Mouse (Mus musculus) neutrophil, adult 5-6 weeks (primary cell): ENCODE measurements around the gene Kitl. TPM values are rescaled to one million over a fixed set of nuclear protein-coding genes. Genes with fewer than 3 reads are reported as not detected.

Experiments used
- ATAC-seq: fragments of 151-379, 151-347 bp; 2 replicates; pipeline ENCODE4 v1.8.0; 2017; ENCODE audit warnings: mild to moderate bottlenecking, moderate TSS enrichment; ENCODE audit not compliant: insufficient number of reproducible peaks, poor library complexity, low FRiP score, severe bottlenecking; ENCODE audit errors: extremely low read depth
- total RNA-seq: library from RNA; stranded (forward); fragments of 200-1000 nt; gene quantifications from 2 replicates; pipeline ENCODE4 v1.2.3, GENCODE M21; 2017

The Kitl gene
- not detected in 2 replicates for total RNA-seq

DNA sequence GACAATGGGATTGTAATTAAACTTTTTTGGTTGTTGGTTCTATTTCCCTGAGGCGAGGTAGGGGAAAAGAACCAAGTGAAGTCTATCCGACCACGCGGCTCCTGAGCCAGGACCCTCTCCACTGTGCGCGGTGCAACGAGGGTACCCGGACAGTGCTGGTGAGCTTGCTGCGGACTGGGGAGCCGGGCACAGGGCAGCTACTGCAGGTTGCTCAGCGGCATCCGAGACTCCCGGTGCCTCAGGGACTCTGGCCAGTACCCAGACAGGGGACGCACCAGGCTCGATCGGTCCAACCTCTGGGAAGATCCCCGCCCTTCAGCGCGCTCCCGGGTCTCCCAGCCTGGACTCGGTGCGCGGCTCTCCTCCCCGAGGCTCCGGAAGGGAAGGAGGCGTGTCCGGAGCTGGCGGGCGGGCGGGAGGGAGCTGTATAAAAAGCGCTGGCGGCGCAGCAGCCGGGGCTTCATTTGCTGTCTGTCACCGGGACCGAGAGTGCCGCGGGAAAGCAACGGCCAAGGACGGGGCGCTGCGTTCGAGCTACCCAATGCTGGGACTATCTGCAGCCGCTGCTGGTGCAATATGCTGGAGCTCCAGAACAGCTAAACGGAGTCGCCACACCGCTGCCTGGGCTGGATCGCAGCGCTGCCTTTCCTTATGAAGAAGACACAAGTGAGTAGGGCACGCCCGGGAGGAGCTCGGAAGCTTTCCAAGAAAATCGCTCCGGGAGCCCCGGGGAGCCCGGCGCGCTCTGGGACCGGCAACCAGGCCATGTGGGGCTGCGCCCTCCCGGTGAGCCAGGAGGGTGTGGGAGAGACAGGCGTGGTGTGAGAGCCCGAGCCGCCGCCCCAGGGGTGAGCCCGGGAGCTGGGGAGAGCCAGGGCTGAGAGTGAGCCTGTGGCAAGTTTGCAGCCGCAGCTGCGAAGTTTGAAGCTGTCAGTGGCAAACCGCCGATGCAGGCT is at the start of gene Kitl:
Kitl (plus strand) TSS at position 261 of the 956 bp plus-strand sequence.
- no peak for ATAC-seq

- ATAC-seq: no peak
Observed at GRCm38 (mm10) chr10:99972866-99973265, 42.6 kb upstream of the Kitl start.

GRCm38 (mm10) chr10:99980096-99980495 is 35.3 kb upstream of the Kitl start:
- no peak for ATAC-seq

DNA sequence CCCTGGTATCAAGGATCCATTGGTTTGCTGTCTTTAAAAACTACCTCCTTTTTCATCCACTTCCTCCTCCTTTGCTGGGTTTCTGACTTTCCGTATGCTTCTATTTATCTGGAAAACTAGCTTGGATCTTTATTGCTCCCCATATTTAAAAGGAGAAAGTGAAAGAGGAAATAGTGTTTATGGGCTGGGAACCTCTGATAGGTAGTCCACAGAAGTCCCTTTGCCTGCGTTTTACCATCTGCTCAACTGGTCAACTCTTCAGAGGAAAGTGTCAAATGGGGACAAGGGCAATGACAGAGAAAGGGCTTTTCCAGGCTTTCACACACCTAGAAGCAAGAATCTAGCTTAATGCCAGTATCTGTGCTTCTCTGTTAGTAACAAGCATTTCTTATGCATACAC is 34.5 kb upstream of the Kitl start:
- ATAC-seq: no peak

DNA sequence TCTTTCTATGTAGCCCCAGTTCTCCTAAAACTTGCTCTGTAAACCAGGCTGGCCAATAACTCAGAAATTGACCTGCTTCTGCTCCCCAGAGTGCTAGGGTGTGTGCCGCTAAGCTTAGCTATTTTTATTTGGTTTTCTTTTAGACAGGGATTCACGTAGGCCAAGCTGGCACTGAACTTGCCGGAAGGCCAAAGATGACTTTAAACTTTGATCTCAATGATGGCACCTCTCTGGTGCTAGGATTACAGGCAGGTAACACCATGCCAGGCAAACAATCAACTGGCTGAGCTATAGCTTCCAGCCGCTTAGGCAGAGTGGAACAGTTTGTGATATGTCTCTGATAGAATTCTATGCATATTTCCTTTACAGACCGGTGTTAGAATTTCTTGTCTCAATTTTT is 33.5 kb upstream of the Kitl start:
- ATAC-seq: no peak

DNA sequence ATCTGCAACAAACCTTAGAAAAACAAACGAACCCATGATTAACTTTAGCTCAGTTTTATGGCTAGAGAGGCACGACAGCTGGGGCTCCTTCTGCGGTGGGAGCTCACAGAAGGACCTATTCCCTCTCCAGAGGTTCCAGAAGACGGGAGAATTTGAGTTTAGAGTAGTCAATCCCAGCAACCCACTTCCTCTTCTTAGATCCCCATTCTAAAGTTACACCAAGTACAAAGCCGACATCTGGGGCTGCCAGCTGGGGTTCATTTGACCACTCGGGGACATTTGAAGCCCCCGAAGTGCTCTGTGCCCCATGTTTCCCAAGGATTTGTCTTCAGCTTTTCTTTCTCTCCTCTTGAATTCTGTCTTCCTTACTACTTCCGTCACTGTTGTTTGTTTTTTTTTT is 28.7 kb upstream of the Kitl start:
- no peak for ATAC-seq

- ATAC-seq: no peak
Observed at GRCm38 (mm10) chr10:99989758-99990157, 25.7 kb upstream of the Kitl start.

DNA sequence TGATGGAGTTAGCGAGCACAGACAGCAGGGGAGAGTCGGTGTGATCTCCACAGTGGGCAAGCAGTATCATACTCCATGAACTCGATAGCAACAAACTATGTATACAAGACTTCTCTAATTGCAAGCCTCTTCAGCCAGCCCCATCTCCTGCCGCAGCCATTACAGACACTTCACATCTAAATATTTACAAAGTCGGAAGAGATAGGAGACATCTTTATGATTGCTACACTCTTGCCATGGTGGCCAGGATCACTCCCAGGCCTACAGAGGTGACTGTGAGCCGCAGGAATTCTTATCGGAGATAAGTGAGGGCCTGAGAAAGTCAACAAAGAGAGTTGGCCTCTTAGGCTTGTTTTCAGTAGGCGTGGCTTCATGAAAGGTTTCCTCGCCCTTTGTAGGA is 23.3 kb upstream of the Kitl start:
- no peak for ATAC-seq

GRCm38 (mm10) chr10:100001452-100001851 is 14.0 kb upstream of the Kitl start:
- no peak for ATAC-seq

GRCm38 (mm10) chr10:100003797-100004196 is 11.6 kb upstream of the Kitl start:
- no peak for ATAC-seq

DNA sequence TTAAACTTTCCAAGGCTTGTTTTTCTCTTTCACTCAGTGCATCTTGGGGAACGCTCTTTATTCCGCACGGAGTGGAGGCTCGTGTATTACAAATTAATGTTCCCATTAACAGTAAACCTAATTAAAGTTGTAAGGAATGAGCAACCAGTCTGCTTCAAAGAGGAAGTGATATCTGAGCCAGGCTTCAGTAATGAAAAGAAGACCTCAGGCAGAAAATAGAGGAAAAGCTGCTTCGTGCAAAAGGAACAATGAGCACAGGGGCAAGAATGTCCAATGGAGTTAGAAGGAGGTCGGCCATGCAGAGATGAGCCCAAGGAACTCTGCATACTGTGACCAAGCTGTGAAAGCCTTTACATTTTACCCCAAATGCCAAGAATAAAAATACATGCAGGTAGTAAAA is 5.7 kb upstream of the Kitl start:
- no peak for ATAC-seq

- no peak for ATAC-seq
Observed at GRCm38 (mm10) chr10:100010291-100010690, 5.1 kb upstream of the Kitl start.

DNA sequence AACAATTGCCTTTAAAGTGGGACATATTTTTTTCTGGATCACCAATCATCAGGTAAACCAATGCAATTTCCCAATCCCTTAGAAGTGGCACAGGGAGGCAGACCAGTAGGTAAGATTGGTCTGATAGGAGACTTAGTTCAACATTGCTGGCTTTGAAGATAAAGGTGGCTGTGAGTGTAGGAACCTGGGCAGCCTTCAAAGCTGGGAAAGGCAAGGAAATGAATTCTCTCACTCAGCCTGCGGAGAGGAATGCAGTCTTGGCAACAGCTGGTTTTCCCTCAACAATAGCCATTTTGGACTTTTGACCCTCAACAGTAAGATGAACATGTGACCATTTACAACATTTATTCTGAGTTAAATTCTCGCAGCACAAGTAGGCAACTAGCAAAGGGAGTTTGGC is 1.3 kb upstream of the Kitl start:
- no peak for ATAC-seq

DNA sequence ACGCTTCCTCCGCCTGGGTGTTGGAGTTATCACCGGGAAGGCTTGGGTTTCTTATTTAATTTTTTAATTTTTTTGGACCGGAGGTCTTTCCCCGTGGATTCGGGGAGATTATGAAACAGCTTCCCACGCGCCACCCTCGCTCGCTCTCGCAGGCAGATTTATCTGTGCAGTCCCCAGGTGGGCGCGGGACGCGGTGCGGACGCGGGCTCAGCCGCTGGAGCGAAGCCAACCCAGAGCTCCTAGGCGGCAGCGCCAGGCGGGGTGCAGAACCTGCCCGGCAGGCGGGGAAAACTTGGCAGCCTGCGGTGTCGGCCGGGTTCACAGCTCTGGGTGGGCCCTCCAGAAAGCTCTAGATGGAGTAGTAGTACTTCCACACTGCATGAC is 888 bp downstream of the Kitl start:
- no peak for ATAC-seq

DNA sequence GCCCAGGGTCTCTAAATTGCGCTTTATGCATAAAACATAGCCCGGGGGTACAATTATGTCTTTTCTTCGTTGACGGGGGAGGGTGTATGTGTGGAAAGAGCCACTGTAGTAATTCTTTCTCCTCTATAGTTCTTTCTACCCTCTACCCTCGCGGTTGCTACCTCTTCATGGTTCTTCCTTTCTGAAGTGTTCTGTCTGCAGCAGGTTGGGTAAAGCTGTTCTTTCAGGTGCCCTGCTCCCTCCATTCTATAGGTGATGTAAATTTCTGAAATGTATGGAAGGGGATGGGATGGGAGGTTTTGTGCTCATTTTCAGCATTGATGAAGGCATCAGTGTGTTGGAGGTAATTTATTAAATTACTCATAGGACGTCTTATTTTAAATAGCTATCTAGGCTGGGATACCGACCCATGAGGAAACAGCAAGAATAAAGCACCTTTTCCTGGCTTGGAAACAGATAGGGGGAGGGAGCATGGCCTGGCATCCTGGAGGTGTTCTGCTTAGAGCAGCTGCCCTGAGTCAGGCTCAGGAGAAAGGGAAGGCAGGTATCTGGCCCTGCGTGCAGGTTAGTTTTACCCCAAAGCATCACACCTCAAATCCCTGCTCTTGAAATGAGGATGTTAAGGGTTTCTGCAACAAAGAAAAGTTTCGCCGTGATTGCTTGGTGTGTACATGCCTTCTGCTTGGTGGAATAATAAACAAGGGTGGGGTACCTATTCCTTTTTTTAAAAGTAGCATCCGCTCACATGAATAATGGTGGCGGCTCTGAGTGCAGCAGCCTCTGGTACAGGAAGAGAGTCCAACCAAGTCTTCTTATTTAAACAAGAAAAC is 1.7 kb downstream of the Kitl start:
- ATAC-seq: no peak

- ATAC-seq: no peak
Observed at GRCm38 (mm10) chr10:100017771-100018070, 2.3 kb downstream of the Kitl start.

DNA sequence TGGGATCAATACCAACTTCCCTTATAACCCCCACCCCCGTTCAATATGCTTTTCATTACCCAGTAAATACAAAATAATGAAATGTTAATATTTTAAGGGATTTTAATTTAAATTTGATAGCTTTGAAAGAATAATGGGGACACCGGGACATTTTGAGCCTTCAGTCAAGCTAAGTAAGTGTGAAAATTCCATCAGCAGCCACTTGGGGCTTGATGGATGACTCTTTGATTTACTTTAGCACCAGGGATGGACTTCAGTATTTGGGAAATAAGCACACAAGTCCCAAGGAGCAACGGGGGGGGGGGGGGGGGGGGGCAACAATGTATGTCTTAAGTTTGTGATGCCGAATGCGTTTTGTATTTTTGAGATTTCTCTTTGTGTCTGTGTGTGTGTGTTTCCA is 3.1 kb downstream of the Kitl start:
- no peak for ATAC-seq

- ATAC-seq: no peak
Observed at GRCm38 (mm10) chr10:100019246-100020195, 4.1 kb downstream of the Kitl start.
